Mouse (Mus musculus) large intestine, adult 2 months (tissue): Measurements from ENCODE around the gene Dnajb8. TPM values are rescaled to one million over a fixed set of nuclear protein-coding genes. Genes with fewer than 3 reads are reported as not detected.

Experiments used
- DNase-seq: peaks from one replicate; pipeline ENCODE4 v3.0.0-alpha.2; 2012; ENCODE audit warnings: low read depth, low spot score
- WGBS: fragments of 180-500 bp; shearing (Covaris S2); methylation state at CpG from one replicate; pipeline ENCODE4 v1.1.7; 2018; 5-methylcytosine and 5-hydroxymethylcytosine counted together
- polyA plus RNA-seq: library from polyadenylated mRNA; depleted of rRNA; stranded (reverse); fragments of >200 nt; gene quantifications from 2 replicates; pipeline ENCODE4 v1.2.3, GENCODE M21; 2012

Gene Dnajb8
- polyA plus RNA-seq, 1 experiment: not detected

- WGBS: under 1% methylated on average over 59 of the region's 62 CpGs
- no peak for DNase-seq
Observed at GRCm38 (mm10) chr6:88198070-88198940, 23.8 kb upstream of the Dnajb8 start.

- DNase-seq: no peak
Observed at GRCm38 (mm10) chr6:88199001-88199717, 22.9 kb upstream of the Dnajb8 start.

GRCm38 (mm10) chr6:88199718-88200692 lies 22.1 kb upstream of the Dnajb8 start:
- 12% methylated on average over 50 of the region's 50 CpGs for whole genome bisulfite sequencing
- DNase-seq: no peak

More at GRCm38 (mm10) chr6:88199001-88199717, 22.9 kb upstream of the Dnajb8 start:
- 2% methylated on average over 39 of the region's 39 CpGs for WGBS

- WGBS: 29% methylated on average over 20 of the region's 20 CpGs
- DNase-seq: no peak
Observed at GRCm38 (mm10) chr6:88200693-88201609, 21.1 kb upstream of the Dnajb8 start.

GRCm38 (mm10) chr6:88201926-88202700 lies 20.0 kb upstream of the Dnajb8 start:
- 34% methylated on average over 15 of the region's 15 CpGs for WGBS
- DNase-seq: no peak

GRCm38 (mm10) chr6:88202921-88203690 lies 19.0 kb upstream of the Dnajb8 start:
- WGBS: 4% methylated on average over 24 of the region's 24 CpGs
- no peak for DNase-seq

- DNase-seq: no peak
- 21% methylated on average over 10 of the region's 10 CpGs for WGBS
Observed at GRCm38 (mm10) chr6:88203791-88204405, 18.2 kb upstream of the Dnajb8 start.

GRCm38 (mm10) chr6:88204531-88205385 lies 17.3 kb upstream of the Dnajb8 start:
- no peak for DNase-seq
- 17% methylated on average over 25 of the region's 25 CpGs for WGBS

- no peak for DNase-seq
- WGBS: 26% methylated on average over 7 of the region's 7 CpGs
Observed at GRCm38 (mm10) chr6:88205386-88205700, 16.7 kb upstream of the Dnajb8 start.

GRCm38 (mm10) chr6:88205937-88206336 lies 16.1 kb upstream of the Dnajb8 start:
- DNase-seq: no peak
- WGBS: 29% methylated on average over 9 of the region's 9 CpGs

- no peak for DNase-seq
- 51% methylated on average over 7 of the region's 7 CpGs for WGBS
Observed at GRCm38 (mm10) chr6:88206566-88206965, 15.5 kb upstream of the Dnajb8 start.

GRCm38 (mm10) chr6:88207403-88208033 lies 14.6 kb upstream of the Dnajb8 start:
- no peak for DNase-seq
- 79% methylated on average over 10 of the region's 10 CpGs for WGBS

GRCm38 (mm10) chr6:88208321-88208720 lies 13.7 kb upstream of the Dnajb8 start:
- no peak for DNase-seq
- 90% methylated on average over 3 of the region's 3 CpGs for WGBS

- no peak for DNase-seq
- WGBS: 60% methylated on average over 5 of the region's 5 CpGs
Observed at GRCm38 (mm10) chr6:88209453-88209852, 12.6 kb upstream of the Dnajb8 start.

GRCm38 (mm10) chr6:88210182-88210581 lies 11.9 kb upstream of the Dnajb8 start:
- WGBS: 57% methylated on average over 3 of the region's 3 CpGs
- DNase-seq: no peak

GRCm38 (mm10) chr6:88215797-88216196 lies 6.3 kb upstream of the Dnajb8 start:
- no peak for DNase-seq
- WGBS: 43% methylated on average over 6 of the region's 6 CpGs
